Mouse (Mus musculus): ENCODE measurements around the gene Tspan12. TPM values are rescaled to one million over a fixed set of nuclear protein-coding genes. Genes with fewer than 3 reads are reported as not detected.
A peak's percentile ranks its signal among the peaks of the same experiment; 100 is the strongest.
"Not testable (repeated sequence)": the region's sequence is repeated elsewhere in the genome, so short reads cannot be mapped to it uniquely, and the experiment has no call there.

The Tspan12 gene
- polyA plus RNA-seq, 1 experiment from 2014 or later = 60.7 TPM

- H3K4me2 ChIP-seq (ENCODE audit: low read length) = no peak overlapping the region
- no peaks in the 10 kb centered on the region for H3K9me3 ChIP-seq (replicated peaks; ENCODE audit: control insufficient read depth, low read length)
- H3K27ac ChIP-seq (ENCODE audit: low read depth, low read length) = no peak overlapping the region
- H3K4me1 ChIP-seq (ENCODE audit: control insufficient read depth, insufficient read depth, low read length) = no peaks in the 10 kb centered on the region
- H3K27me3 ChIP-seq (replicated peaks; ENCODE audit: control insufficient read depth, insufficient read depth, low read length) = no peaks in the 10 kb centered on the region
- H3K36me3 ChIP-seq (ENCODE audit: control insufficient read depth, insufficient read depth, low read length) = 0 out of 2 replicates have a peak, but pooled peaks cover 8% of the 10 kb centered on the region
- 84% methylated on average over 5 of the region's 5 CpGs for WGBS
- no peak overlapping the region for H3K9ac ChIP-seq (ENCODE audit: low read length)
- peak; percentile 54 for ATAC-seq
- no peak for DNase-seq (ENCODE audit: low spot score)
- H3K4me3 ChIP-seq (ENCODE audit: low read depth, low read length) = no peak overlapping the region
Observed at GRCm38 (mm10) chr6:21795410-21795809, 56.9 kb downstream of the Tspan12 start.

GRCm38 (mm10) chr6:21795072-21795407, 57.3 kb downstream of the Tspan12 start:
- ATAC-seq (peak; percentile 93), DNase-seq (ENCODE audit: low spot score) (peak; percentile 79)
- Histone ChIP-seq H3K27me3 (replicated peaks; ENCODE audit: control insufficient read depth, insufficient read depth, low read length) (no peaks in the 10 kb centered on the region), H3K9ac (ENCODE audit: low read length) (no peak overlapping the region), H3K9me3 (replicated peaks; ENCODE audit: control insufficient read depth, low read length) (no peaks in the 10 kb centered on the region), H3K27ac (ENCODE audit: low read depth, low read length) (no peak overlapping the region), H3K4me3 (ENCODE audit: low read depth, low read length) (no peak overlapping the region), H3K36me3 (ENCODE audit: control insufficient read depth, insufficient read depth, low read length) (0 out of 2 replicates have a peak, but pooled peaks cover 8% of the 10 kb centered on the region), H3K4me1 (ENCODE audit: control insufficient read depth, insufficient read depth, low read length) (no peaks in the 10 kb centered on the region), H3K4me2 (ENCODE audit: low read length) (no peak overlapping the region)
- 2% methylated on average over 7 of the region's 7 CpGs for WGBS

- H3K4me1 ChIP-seq (ENCODE audit: control insufficient read depth, insufficient read depth, low read length) = no peaks in the 10 kb centered on the region
- WGBS = 84% methylated on average over 11 of the region's 11 CpGs
- H3K27me3 ChIP-seq (replicated peaks; ENCODE audit: control insufficient read depth, insufficient read depth, low read length) = no peaks in the 10 kb centered on the region
- H3K36me3 ChIP-seq (ENCODE audit: control insufficient read depth, insufficient read depth, low read length) = 0 out of 2 replicates have a peak, but pooled peaks cover 4% of the 10 kb centered on the region
- no peak overlapping the region for H3K4me3 ChIP-seq (ENCODE audit: low read depth, low read length)
- H3K4me2 ChIP-seq (ENCODE audit: low read length) = no peak overlapping the region
- DNase-seq (ENCODE audit: low spot score) = no peak
- H3K9ac ChIP-seq (ENCODE audit: low read length) = no peak overlapping the region
- peak; percentile 33; the same call in 1 of the 2 replicates for ATAC-seq
- H3K9me3 ChIP-seq (replicated peaks; ENCODE audit: control insufficient read depth, low read length) = no peaks in the 10 kb centered on the region
- no peak overlapping the region for H3K27ac ChIP-seq (ENCODE audit: low read depth, low read length)
Observed at GRCm38 (mm10) chr6:21794337-21795071, 57.8 kb downstream of the Tspan12 start.

- WGBS = 87% methylated on average over 7 of the region's 7 CpGs
- Histone ChIP-seq H3K4me1 (ENCODE audit: control insufficient read depth, insufficient read depth, low read length) (no peaks in the 10 kb centered on the region), H3K4me2 (ENCODE audit: low read length) (no peak overlapping the region), H3K27ac (ENCODE audit: low read depth, low read length) (no peak overlapping the region), H3K27me3 (replicated peaks; ENCODE audit: control insufficient read depth, insufficient read depth, low read length) (no peaks in the 10 kb centered on the region), H3K36me3 (ENCODE audit: control insufficient read depth, insufficient read depth, low read length) (no peaks in the 10 kb centered on the region), H3K9ac (ENCODE audit: low read length) (no peak overlapping the region), H3K9me3 (replicated peaks; ENCODE audit: control insufficient read depth, low read length) (no peaks in the 10 kb centered on the region), H3K4me3 (ENCODE audit: low read depth, low read length) (no peak overlapping the region)
- DNase-seq (ENCODE audit: low spot score) (no peak), ATAC-seq (no peak)
Observed at GRCm38 (mm10) chr6:21791307-21791706, 61.0 kb downstream of the Tspan12 start.

GRCm38 (mm10) chr6:21790550-21791086, 61.7 kb downstream of the Tspan12 start:
- 85% methylated on average over 4 of the region's 4 CpGs for WGBS
- no peaks in the 10 kb centered on the region for H3K36me3 ChIP-seq (ENCODE audit: control insufficient read depth, insufficient read depth, low read length)
- no peak overlapping the region for H3K4me2 ChIP-seq (ENCODE audit: low read length)
- H3K9ac ChIP-seq (ENCODE audit: low read length) = no peak overlapping the region
- no peak for ATAC-seq
- H3K4me3 ChIP-seq (ENCODE audit: low read depth, low read length) = no peak overlapping the region
- no peak for DNase-seq (ENCODE audit: low spot score)
- no peak overlapping the region for H3K27ac ChIP-seq (ENCODE audit: low read depth, low read length)
- H3K4me1 ChIP-seq (ENCODE audit: control insufficient read depth, insufficient read depth, low read length) = no peaks in the 10 kb centered on the region
- no peaks in the 10 kb centered on the region for H3K9me3 ChIP-seq (replicated peaks; ENCODE audit: control insufficient read depth, low read length)
- no peaks in the 10 kb centered on the region for H3K27me3 ChIP-seq (replicated peaks; ENCODE audit: control insufficient read depth, insufficient read depth, low read length)

GRCm38 (mm10) chr6:21790036-21790435, 62.3 kb downstream of the Tspan12 start:
- WGBS = 74% methylated on average over 2 of the region's 2 CpGs
- no peaks in the 10 kb centered on the region for H3K4me1 ChIP-seq (ENCODE audit: control insufficient read depth, insufficient read depth, low read length)
- ATAC-seq (no peak), DNase-seq (ENCODE audit: low spot score) (no peak)
- no peak overlapping the region for H3K4me2 ChIP-seq (ENCODE audit: low read length)
- no peak overlapping the region for H3K9ac ChIP-seq (ENCODE audit: low read length)
- H3K27me3 ChIP-seq (replicated peaks; ENCODE audit: control insufficient read depth, insufficient read depth, low read length) = no peaks in the 10 kb centered on the region
- no peaks in the 10 kb centered on the region for H3K9me3 ChIP-seq (replicated peaks; ENCODE audit: control insufficient read depth, low read length)
- H3K36me3 ChIP-seq (ENCODE audit: control insufficient read depth, insufficient read depth, low read length) = no peaks in the 10 kb centered on the region
- no peak overlapping the region for H3K27ac ChIP-seq (ENCODE audit: low read depth, low read length)
- no peak overlapping the region for H3K4me3 ChIP-seq (ENCODE audit: low read depth, low read length)

GRCm38 (mm10) chr6:21789582-21789981, 62.7 kb downstream of the Tspan12 start:
- not testable (repeated sequence) for H3K9me3 ChIP-seq (replicated peaks; ENCODE audit: control insufficient read depth, low read length); H3K4me3 ChIP-seq (ENCODE audit: low read depth, low read length); DNase-seq (ENCODE audit: low spot score); H3K4me2 ChIP-seq (ENCODE audit: low read length); H3K4me1 ChIP-seq (ENCODE audit: control insufficient read depth, insufficient read depth, low read length); H3K27me3 ChIP-seq (replicated peaks; ENCODE audit: control insufficient read depth, insufficient read depth, low read length); H3K9ac ChIP-seq (ENCODE audit: low read length); H3K27ac ChIP-seq (ENCODE audit: low read depth, low read length); H3K36me3 ChIP-seq (ENCODE audit: control insufficient read depth, insufficient read depth, low read length); ATAC-seq
- WGBS = 75% methylated on average over 1 of the region's 1 CpGs

GRCm38 (mm10) chr6:21787757-21788156, 64.6 kb downstream of the Tspan12 start:
- no peak overlapping the region for H3K9ac ChIP-seq (ENCODE audit: low read length)
- DNase-seq (ENCODE audit: low spot score) (no peak), ATAC-seq (no peak)
- H3K36me3 ChIP-seq (ENCODE audit: control insufficient read depth, insufficient read depth, low read length) = no peaks in the 10 kb centered on the region
- WGBS = 29% methylated on average over 11 of the region's 11 CpGs
- H3K27ac ChIP-seq (ENCODE audit: low read depth, low read length) = no peak overlapping the region
- no peaks in the 10 kb centered on the region for H3K4me1 ChIP-seq (ENCODE audit: control insufficient read depth, insufficient read depth, low read length)
- H3K4me2 ChIP-seq (ENCODE audit: low read length) = no peak overlapping the region
- no peak overlapping the region for H3K4me3 ChIP-seq (ENCODE audit: low read depth, low read length)
- H3K27me3 ChIP-seq (replicated peaks; ENCODE audit: control insufficient read depth, insufficient read depth, low read length) = no peaks in the 10 kb centered on the region
- no peaks in the 10 kb centered on the region for H3K9me3 ChIP-seq (replicated peaks; ENCODE audit: control insufficient read depth, low read length)

GRCm38 (mm10) chr6:21787274-21787673, 65.0 kb downstream of the Tspan12 start:
- Histone ChIP-seq H3K27ac (ENCODE audit: low read depth, low read length) (no peak overlapping the region), H3K4me3 (ENCODE audit: low read depth, low read length) (no peak overlapping the region), H3K4me2 (ENCODE audit: low read length) (no peak overlapping the region), H3K4me1 (ENCODE audit: control insufficient read depth, insufficient read depth, low read length) (no peaks in the 10 kb centered on the region), H3K36me3 (ENCODE audit: control insufficient read depth, insufficient read depth, low read length) (no peaks in the 10 kb centered on the region), H3K27me3 (replicated peaks; ENCODE audit: control insufficient read depth, insufficient read depth, low read length) (no peaks in the 10 kb centered on the region), H3K9ac (ENCODE audit: low read length) (no peak overlapping the region), H3K9me3 (replicated peaks; ENCODE audit: control insufficient read depth, low read length) (no peaks in the 10 kb centered on the region)
- no peak for ATAC-seq
- no peak for DNase-seq (ENCODE audit: low spot score)
- 12% methylated on average over 6 of the region's 6 CpGs for WGBS
